Mouse (Mus musculus) Muller cell, postnatal 12 days (primary cell): ENCODE measurements around the gene Apmap.

ENCODE experiments used
- DNase-seq: peaks from one replicate; pipeline ENCODE4 v3.0.0-alpha.2; 2015; ENCODE audit errors: inconsistent ontology term

The Apmap gene

DNA sequence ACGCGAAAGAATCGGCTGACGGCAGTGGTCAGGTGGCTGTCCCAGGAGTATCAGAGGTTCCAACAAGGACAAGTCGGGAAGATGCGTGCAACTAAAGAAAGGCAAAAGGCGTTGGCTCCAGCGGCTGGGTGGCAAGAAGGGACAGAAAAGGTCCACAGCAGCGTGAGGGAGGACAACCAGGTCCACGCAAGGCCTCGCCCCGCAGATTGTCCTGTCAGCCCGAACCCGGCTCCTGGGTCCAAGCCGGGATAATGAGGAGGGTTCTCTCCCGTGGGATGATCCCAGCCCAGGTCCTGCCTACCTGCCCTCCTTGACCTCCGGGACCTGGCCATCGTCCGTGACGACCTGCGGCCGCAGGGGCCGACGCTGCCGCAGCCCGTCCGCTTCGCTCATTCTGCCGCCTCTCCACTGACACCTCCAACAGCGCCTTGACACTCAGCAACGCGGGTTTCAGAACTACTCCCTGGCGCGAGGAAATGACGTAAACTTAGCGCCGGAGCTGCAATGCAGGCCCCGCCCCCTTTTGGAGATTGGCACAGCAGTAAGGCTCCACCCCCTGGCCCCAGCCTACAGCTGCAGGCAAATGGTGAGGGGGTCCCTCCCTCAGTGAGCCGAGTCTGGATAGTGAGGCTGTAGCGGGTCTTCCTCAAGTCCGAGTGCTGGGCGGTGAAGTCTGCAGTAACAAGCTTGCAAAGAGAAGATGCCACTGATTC, at the start of gene Apmap:
Apmap (minus strand) TSS at position 481 of the 713 bp plus-strand sequence.
- peak; percentile 96 for DNase-seq

- DNase-seq = no peak
These were observed 48.8 kb upstream of the Apmap start for GRCm38 (mm10) chr2:150656975-150657768.

DNA sequence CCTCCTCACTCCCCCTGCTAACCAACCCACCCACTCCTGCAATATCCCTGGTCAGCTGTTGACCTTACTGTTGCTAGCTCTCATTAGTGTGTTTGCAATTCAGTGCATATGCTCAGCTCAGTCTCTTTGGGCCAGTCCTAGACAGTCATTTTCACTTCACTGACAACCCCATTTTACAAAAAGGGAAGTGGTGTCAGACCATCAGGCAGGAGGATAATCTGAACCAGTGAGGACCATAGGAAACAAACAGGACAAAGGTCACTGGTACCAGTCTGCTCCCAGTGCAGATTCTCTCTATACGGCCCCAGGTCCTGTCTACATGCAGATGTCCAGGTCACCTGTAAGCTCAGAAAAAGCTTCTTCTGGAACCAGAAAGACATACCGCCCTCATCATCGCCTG, 47.7 kb upstream of the Apmap start:
- DNase-seq = no peak

GRCm38 (mm10) chr2:150655290-150655689, 46.9 kb upstream of the Apmap start:
- no peak for DNase-seq

DNA sequence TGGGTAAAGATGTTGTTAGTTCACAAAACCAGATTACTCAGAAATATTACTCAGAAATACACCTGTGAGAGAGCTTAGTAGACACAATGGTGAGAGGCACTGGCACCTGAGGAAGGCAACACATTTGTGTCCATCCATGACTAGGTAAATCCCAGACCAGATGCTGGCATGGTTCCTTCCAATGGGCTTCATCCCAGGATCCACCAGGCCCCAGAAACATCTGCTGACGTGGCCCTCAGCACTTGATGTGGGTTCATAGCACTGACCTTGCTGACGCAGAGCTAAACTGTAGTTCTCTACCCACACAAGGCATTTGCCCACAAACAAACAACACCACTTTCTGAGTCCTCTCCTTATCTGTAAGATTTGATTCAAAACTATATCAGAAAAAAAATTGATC, 46.4 kb upstream of the Apmap start:
- no peak for DNase-seq

GRCm38 (mm10) chr2:150651366-150651765, 43.0 kb upstream of the Apmap start:
- DNase-seq = no peak

GRCm38 (mm10) chr2:150650511-150651074, 42.2 kb upstream of the Apmap start:
- no peak for DNase-seq

DNA sequence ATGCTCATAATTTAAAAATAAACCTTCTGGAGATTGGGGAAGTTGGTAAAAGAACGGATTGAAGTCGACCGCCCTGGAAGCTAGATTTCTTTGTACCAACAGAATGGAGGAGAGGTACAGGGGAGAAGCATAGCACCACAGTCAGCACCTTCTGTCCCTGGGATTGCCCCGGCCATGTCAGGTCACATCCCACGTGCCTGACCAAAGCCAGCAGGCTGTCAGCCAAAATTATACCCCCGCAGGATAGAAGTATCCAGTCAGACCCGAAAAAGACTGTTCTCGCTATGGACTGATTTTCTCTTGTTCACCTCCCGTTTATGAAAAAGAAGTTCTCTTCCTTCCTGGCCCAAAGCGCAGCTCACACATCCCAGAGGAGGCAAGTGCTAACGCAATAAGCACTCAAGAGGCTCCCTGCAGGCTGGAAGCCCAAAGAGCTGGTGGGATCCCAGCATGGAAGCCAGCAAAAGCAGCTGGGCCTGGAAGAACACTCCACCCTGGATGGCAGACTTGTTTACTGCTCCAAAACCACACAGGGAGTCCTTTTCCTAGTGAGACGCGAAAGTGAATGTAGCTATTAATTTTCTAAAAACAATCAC, 40.0 kb upstream of the Apmap start:
- DNase-seq = no peak

DNA sequence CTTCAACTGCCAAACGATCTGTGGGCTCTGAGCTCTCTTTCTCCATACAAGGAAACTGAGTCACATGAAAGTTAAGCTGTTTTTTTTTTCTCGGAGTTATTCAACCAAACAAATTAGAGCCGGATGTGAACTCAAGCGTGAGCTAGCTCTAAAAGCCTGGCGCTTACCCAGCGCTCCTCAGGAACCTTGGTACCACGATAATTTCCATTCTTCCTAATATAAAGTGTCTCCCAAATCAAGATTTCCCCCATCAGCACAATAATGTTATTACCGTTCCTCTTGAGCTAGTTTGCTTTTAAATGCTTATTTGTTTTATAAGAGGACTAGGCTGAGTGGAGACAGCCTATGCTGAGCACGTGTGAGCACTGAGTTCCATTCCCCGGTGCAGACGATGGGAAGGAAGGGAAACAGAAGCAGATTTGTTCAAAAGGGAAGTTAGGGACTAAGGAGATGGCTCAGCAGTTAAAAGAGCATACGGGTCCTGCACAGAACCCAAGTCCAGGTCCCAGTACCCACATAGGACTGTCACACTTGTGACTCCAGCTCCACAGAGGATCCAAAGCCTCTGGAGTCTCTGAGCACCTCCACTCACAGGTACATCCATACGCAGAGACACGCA, 39.4 kb upstream of the Apmap start:
- DNase-seq = no peak

- no peak for DNase-seq
These were observed 38.2 kb upstream of the Apmap start for GRCm38 (mm10) chr2:150646411-150647121.

- DNase-seq = no peak
These were observed 36.9 kb upstream of the Apmap start for GRCm38 (mm10) chr2:150645225-150645624.

- DNase-seq = no peak
These were observed 35.5 kb upstream of the Apmap start for GRCm38 (mm10) chr2:150643726-150644415.

DNA sequence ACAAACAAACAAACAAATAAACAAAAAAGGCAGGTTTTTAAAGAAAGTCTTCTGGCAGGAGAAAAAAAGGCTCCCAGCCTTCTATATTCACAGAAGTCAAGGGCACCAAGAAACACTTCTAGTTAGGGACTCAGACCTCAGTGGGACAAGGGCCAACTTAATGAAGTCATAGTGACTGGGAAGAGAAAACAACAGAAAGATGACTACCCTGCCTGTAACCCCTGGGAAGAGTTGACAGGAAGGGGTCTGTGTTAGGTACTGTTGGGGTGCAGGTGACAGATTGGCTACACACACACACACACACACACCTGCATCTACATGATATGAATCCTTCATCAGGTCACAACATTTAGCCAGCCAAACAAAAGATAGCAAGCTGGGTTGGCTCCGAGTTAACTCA, 34.8 kb upstream of the Apmap start:
- no peak for DNase-seq

GRCm38 (mm10) chr2:150638370-150638733, 30.0 kb upstream of the Apmap start:
- no peak for DNase-seq

DNA sequence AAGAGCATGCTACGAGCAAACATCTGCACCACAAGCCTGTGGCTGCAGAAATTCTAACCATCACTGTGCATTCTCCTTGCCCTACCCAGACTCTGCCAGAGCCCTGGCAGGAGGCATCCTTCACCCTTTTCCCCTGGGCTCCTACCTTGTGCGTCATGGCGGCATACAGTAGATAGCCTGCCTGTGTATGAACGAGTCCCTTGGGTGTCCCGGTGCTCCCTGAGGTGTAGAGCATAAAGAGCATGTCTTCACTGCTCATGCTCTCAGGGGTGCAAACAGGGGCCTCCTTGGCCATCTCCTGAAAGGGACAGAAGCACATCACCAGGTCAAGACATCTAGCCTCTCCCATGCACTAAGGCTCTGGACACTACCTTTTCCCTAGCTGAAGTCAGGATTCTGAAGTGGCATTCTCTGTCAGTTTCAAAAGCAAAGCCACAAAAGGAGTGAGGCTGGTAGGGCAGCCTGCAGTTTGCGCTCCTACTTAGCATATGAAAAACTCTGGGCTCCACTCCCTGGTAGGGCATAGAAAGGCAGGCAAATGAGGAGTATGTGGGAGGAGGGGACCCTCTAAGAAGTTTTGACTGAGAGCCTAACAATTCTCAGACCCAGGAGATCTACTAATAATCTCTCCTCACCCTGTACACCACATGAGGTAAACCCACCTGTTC, 29.5 kb upstream of the Apmap start:
- DNase-seq = no peak

DNA sequence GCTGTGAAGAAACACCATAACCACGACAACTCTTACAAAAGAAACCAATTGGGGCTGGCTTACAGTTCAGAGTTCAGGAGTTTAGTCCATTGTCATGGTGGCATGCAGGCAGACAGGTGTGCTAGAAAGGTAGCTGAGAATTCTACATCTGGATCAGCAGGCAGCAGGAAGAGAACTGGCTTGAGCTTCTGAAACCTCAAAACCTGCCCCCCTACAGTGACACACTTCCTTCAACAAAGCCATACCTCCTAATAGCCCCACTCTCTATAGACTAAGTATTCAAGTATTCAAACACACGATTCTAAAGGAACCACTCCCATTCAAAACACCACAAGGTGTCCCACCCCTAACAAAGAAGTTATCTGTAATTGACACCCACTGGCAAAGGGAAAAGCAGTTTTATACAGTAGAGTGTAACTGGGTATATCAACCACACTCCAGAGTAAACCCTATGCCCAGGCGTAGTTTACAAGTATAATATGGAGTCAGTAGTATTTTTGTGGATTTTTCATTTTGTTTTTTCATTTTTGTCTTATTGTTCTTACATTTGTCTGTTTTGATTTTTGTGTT, 27.6 kb upstream of the Apmap start:
- DNase-seq = no peak

- no peak for DNase-seq
These were observed 20.9 kb upstream of the Apmap start for GRCm38 (mm10) chr2:150629255-150629654.

DNA sequence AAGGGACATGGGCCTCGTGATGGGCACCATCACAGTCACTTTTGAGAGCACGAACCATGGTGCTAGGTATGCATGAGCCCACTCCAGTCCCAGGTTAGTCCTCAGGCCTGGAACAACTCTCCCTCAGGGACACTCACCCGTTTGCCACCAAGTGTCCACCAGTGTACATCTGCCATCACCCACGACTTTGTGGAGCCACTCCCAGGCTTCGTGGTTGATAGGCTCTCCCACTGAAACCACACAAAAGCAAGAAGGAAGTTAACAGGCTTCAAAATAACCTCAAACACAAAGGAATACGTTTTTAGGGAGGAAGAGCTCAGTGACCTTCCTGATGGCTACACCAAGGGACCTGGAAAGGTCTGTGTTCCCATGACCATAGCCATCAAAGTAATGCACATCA, 18.8 kb upstream of the Apmap start:
- DNase-seq = no peak

DNA sequence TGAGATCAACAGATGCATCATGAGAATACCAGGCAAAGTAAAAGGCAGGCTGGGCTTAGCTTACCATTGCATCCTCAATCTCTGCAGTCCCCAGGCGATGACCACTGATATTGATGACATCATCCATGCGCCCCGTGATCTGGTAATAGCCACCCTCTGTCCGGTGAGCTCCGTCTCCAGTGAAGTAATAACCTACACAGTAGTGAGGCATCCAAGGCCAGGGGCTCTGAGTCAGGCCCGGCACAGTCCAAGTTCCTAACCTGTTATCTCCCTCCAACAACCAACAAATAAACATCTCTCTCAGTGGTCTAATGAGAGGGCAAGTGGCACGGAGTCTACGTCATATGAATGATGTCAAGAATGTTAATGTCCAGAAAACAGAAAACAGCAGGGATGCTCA, 16.6 kb upstream of the Apmap start:
- no peak for DNase-seq

GRCm38 (mm10) chr2:150623957-150624356, 15.6 kb upstream of the Apmap start:
- DNase-seq = no peak
